Mouse (Mus musculus) R1 (cell line): Measurements from ENCODE around the gene Gm3187.
"Not testable (repeated sequence)": the region's sequence is repeated elsewhere in the genome, so short reads cannot be mapped to it uniquely, and the experiment has no call there.

Experiments used
- DNase-seq: peaks from one replicate; pipeline ENCODE4 v3.0.0-alpha.2; 2018; ENCODE audit warnings: low read depth, low spot score

Gene Gm3187

GRCm38 (mm10) chr14:5483907-5484306, at the start of gene Gm3187:
TSS of gene Gm3187 (plus strand) at chr14:5484207.
- DNase-seq = not testable (repeated sequence)

DNA sequence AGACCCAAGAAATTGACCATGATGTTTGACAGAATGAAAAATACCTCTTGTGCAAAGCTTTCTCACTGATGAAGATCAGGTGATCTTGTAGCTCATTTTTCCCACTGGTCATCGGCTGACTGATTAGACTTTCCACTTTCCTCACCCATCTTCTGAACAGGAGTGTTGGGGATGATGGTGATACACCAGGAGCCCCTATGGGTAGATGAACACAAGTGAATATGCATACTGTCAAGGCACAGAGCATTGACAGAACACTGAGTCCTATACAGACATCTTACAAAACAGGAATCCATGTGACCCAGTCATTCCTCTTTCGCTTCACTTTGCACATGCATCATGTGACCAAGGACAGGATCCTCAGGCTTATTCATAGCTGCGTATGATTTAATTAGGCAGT, 28.6 kb upstream of the Gm3187 start, which contains the start of gene Gm3194:
TSS of gene Gm3194 (minus strand) at position 101 of the 400 bp plus-strand sequence.
- not testable (repeated sequence) for DNase-seq

GRCm38 (mm10) chr14:5460469-5460868, 23.5 kb upstream of the Gm3187 start:
- not testable (repeated sequence) for DNase-seq

- DNase-seq = not testable (repeated sequence)
Observed at GRCm38 (mm10) chr14:5477730-5478129, 6.3 kb upstream of the Gm3187 start, which contains the start of gene Gm8246. TSS of gene Gm8246 (minus strand) at chr14:5477830.

- not testable (repeated sequence) for DNase-seq
Observed at GRCm38 (mm10) chr14:5501374-5501773, 17.4 kb downstream of the Gm3187 start, which contains the start of gene Gm3488. TSS of gene Gm3488 (plus strand) at chr14:5501674.

DNA sequence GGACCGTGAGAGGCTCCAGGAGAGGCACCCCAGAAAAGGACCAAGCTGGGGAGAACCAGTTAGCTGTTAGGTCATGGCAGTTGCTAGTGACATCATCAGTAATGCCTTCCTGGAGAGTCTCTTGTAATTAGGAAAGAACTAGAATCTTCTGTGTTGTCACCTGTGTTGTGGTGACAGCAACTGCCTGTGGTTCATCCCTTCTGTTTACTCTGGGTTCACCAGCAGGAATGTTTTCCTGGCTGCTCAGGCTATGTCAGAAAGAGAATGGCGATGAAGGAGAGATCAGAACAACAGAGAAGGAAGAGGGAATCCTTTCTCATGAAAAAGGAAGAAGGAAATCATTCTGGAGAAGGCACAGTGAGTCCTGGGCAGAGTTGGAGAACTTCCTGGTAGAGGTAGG, 54.2 kb downstream of the Gm3187 start, which contains the start of gene Gm3532:
TSS of gene Gm3532 (plus strand) at position 301 of the 400 bp plus-strand sequence.
- DNase-seq = not testable (repeated sequence)
